Mouse (Mus musculus) telencephalon, adult 2 months (tissue): ENCODE data around the gene Ccdc24.

Experiments
- DNase-seq: peaks from one replicate; pipeline ENCODE4 v3.0.0-alpha.2; 2011; ENCODE audit warnings: low read depth, low spot score

Gene Ccdc24

DNA sequence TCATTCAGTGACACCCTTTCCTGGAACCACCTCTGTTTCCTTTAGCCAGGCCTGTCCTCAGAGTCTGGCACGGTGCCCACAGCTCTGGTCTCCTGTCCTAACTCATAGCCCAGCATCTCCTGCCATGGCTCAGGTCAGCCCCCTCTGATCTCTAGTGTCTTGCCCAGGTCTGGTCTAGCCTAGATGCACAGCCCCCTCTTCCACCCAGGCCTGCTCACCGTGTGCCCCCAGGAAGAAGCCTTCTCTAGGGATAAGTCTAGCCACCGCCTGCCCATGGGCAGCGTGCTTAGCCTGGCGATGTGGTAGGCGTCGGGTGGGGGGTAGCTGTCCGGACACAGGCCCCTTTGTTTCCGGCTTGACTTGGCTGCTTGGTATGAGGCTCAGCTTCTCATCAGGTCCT is 17.2 kb downstream of the Ccdc24 start:
- no peak for DNase-seq

GRCm38 (mm10) chr4:117852152-117852868 is 20.0 kb downstream of the Ccdc24 start:
- no peak for DNase-seq

GRCm38 (mm10) chr4:117850871-117851270 is 21.5 kb downstream of the Ccdc24 start:
- DNase-seq: no peak

DNA sequence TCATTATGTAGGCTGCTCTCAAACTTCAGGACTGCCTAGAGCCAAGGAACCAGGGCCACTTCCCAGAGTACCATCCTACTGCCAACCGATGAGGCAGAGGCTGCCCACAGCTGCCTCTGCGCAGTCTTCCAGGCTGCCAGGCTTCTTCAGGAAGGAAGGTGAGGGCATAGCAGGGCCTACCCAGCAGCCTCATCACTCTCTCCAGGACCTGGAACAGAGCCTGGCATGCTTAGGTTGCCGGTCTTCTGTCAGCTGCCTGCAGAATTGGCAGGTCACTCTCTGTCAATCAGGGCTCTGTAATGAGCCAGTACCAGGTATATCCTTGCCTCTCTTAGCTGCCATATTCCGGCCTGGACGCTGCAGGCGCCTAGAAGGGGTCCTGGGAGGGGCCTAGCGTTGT is 22.2 kb downstream of the Ccdc24 start:
- no peak for DNase-seq

- DNase-seq: no peak
Measured at GRCm38 (mm10) chr4:117849506-117849905, 22.9 kb downstream of the Ccdc24 start.

DNA sequence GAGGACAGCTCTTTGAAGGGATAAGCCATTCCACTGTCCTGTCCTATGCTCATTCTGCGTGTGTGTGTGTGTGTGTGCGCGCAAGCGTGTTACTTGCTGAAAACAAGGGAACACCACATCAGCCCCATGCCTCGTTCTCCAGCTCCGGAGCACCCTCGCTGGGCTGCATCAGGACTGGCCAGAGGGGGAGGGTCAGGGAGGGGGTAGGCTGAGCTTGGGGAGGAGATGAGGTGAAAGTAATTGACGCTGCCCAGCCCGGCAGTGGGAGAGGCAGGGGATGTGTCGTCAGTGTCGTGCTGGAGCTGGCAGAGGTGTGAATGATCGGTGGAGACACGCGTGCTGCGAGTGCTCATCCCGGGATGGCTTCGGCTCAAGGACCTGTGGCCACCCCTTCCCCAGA is 23.3 kb downstream of the Ccdc24 start:
- no peak for DNase-seq

GRCm38 (mm10) chr4:117847011-117847410 is 25.3 kb downstream of the Ccdc24 start:
- no peak for DNase-seq

- no peak for DNase-seq
Measured at GRCm38 (mm10) chr4:117846261-117846660, 26.1 kb downstream of the Ccdc24 start.

DNA sequence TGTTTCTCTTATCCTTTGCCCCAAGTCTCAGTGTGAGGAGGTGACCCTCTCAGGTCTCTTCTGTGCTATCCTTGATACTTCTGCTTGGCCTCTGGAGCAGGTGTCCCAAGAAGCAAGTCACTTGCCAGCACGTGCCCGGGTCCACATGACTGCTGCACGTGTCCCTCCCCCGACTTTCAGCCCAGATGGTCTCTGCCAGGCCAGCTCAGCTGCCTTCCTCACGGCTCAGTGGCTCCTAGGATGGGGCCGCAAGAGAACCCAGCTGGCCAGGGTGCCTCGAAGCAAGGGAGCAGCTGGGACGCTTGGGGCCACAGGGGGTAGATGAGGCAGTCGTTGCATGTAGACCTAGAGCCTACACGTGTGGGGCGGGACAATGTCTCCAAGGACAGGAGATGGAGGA is 27.0 kb downstream of the Ccdc24 start:
- no peak for DNase-seq

GRCm38 (mm10) chr4:117844467-117844866 is 27.9 kb downstream of the Ccdc24 start:
- DNase-seq: no peak

- DNase-seq: no peak
Measured at GRCm38 (mm10) chr4:117843101-117843500, 29.3 kb downstream of the Ccdc24 start.

DNA sequence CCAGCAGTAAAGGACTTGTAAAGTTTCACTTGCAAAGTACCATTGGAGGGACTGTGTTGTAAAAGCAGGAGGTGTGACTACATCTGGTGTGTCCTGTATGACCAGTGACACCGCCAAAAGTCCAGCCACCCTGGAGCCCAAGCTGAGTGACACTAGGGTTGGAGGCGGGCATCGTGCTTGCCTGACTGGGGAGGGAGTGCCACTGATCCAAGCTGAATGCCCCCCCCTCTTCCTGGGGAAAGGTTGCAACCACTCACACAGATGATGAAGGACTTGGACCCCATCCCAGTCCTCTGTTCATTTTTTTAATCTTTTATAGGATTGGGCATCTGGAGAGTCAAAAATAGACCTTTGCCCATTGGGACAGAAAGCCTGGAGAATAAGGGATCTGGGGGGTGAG is 30.8 kb downstream of the Ccdc24 start:
- no peak for DNase-seq

- DNase-seq: no peak
Measured at GRCm38 (mm10) chr4:117840821-117841220, 31.5 kb downstream of the Ccdc24 start.

DNA sequence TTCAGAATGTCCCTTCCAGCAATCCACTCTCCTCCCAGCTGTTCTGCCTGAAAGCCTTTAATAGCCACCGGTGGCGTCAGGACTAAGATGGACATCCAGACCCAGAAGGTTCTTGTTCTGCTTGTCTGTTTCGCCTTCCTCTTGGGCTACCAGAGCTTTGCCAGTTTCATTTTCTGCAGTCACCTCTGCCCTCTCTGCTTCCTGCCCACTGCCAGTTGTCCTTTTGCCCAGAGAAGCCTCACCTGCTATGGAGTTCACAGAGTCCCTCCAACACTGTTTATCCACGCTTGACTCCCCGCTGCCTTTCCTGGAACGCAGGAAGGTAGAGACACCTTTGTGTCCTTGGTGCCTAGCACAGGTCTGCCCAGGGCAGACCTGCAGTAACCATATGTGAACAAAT is 33.0 kb downstream of the Ccdc24 start:
- DNase-seq: no peak

GRCm38 (mm10) chr4:117837271-117837670 is 35.1 kb downstream of the Ccdc24 start:
- no peak for DNase-seq

- peak; percentile 71 for DNase-seq
Measured at GRCm38 (mm10) chr4:117836204-117836767, 36.1 kb downstream of the Ccdc24 start.

DNA sequence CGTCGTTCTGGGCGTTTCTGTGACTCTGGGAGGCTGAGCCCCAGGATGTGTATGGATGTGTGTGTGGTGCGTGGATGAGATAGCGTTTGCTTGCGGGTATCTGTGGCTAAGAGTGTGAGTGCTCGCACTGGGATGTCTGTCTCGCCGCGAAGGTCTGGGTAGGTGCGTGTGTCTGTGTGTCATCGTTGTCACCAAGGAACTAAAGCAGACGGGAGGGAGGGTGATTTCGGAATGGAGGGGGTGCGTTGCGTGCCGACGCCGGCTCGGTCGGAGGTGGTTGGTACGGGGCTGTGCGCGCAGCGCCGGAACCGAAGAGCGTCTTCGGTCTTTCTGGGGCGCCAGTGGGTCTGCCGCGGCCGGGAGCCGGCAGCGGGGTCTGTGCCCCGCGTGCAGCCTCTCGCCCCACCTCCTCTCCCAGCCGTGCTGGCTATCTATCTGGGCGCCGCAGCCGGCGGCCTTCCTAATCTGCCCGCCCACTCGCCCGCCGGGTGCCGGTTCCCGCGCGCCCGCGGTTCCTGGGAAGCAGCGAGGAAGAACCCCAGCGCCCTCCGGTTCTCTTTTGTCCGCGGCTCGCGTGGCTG is 36.7 kb downstream of the Ccdc24 start:
- peak; percentile 74 for DNase-seq

DNA sequence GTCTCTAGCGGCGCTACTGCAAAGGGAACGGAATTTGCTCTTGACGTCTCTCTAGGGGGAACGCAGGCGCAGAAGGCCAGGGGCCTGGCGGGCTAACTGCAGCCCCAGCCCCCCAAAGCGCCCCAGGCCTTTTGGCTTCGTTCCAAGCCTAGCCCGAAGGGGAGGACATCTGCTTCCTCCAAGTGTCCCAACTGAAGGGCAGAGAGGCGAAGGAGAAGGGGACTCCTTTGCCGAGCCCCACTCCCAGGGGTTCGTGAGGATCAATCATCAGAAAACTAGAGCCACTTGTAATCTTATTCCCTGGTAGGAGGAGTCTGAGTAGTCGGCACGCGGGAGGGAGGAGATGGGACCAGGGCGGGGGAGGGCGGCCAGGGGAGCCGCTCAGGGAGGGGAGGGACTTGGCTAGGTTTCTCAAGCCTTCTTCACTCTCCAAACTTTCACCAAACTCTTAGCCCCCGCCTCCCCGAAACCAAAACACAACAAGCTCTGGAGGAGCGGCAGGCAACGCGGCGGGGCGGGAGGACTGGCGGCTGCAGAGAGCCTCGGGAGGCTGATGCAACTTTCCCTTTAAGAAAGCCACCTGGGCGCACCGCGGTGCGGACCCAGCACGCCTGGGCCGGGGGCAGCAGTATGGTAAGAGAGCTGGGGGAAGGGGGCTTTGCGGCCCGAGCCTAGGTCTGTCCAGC is 37.4 kb downstream of the Ccdc24 start:
- DNase-seq: no peak

- no peak for DNase-seq
Measured at GRCm38 (mm10) chr4:117834457-117834844, 37.9 kb downstream of the Ccdc24 start, which contains the start of gene Slc6a9. Gene Slc6a9, plus strand, starts transcription at chr4:117834506.

GRCm38 (mm10) chr4:117831920-117832691 is 40.3 kb downstream of the Ccdc24 start:
- DNase-seq: no peak

DNA sequence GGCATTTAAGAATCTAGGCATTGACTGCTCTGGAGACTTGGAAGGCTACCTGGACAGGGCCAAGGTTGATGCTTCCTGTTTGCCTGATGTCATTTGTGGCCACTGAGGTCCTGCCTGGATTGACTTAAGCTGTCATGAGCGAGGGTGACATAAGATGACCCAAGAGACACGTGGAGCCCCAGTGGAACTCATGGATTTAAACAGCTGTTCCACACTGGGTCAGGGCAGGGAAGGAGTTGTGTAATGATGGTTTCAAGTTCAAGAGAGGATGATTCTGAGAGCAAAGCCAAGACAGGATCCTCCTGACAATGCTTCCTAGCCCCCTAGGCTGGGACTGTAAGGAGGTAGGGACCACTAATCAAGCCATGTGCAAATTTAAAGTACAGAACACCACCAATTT is 40.9 kb downstream of the Ccdc24 start:
- no peak for DNase-seq

DNA sequence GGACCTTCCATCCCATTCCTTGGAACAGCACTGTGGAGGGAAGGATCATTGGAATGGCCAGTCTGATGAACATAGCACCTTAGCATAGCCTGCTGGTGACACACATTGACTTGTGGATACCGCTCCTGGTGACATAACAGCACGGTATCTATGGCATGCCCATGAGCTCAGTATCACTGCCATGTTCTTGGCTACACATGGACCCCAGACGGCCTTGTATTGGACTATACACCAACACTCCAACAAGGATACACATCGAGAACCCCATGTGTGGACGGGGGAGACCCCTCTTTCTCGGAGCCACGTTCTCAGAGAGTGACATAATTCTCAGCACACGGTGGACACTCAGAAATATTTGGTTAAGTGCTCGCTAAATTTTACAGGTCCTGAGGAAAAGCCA is 41.6 kb downstream of the Ccdc24 start:
- DNase-seq: no peak
